Mouse (Mus musculus): ENCODE results near the gene Ksr2.
"Not testable (repeated sequence)": the region's sequence is repeated elsewhere in the genome, so short reads cannot be mapped to it uniquely, and the experiment has no call there.

The Ksr2 gene

DNA sequence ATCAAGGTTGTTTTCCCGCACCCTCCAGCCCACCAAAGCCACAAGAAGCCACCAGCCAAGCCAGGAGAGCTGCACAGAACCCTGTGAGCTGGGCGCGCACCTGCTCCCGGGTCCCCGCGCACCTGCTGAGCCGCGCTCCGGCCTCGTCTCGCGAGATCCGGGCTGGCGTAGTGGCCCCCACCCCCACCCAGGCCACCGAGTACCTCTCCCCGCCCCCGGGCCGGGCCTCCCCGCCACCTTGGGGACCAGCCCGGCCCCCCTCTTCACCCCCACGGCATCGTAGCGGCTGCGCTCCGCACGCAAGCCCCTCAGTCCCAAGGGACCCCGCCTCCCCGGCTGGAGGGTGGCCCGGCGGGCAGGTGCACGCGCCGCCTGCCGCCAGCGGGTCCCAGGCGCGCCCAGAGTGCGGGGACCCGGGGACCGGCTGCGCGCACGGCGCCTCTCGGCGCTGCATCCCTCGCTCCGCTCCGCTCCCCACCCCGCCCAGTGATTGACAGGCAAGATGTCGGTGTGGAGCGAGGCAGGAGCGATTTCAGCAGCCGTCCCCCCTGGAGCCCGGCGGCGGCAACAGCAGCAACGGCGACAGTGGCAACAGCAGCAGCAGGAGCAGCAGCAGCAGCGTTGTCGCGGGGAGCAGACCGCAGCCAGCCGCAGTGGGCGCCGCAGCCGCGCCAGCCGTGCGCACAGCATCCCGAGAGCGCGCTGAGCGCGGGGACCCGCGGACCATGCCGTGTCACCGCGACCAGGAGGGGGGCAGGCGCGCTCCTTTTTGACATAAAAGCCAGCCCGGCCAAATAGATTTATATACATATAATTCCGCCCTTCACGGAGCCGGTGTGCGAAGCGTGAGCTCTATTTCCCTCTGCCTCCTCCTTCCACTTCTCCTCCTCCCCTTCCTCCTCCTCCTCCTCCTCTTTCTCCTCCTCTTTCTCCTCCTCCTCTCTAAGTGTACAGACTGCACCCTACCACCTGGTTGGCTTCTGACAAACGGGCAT lies at the start of gene Ksr2:
Gene Ksr2 (plus strand): TSS at position 494 of the 995 bp plus-strand sequence.
- in situ Hi-C loops (cut with MboI, MseI): loop anchor here in 1 of 2 experiments (5.0 kb wide), 1 partner anchor 52 kb away; no protein-coding TSS in a partner anchor

- in situ Hi-C loops (cut with MboI, MseI): loop anchor here in 1 of 2 experiments (5.0 kb wide), 1 partner anchor 47 kb away; the partner anchor contains the start of gene Ksr2
These were observed 49.0 kb upstream of the Ksr2 start for GRCm38 (mm10) chr5:117364821-117365220.

GRCm38 (mm10) chr5:117365904-117366561 lies 47.8 kb upstream of the Ksr2 start:
- in situ Hi-C loops (cut with MboI, MseI): no loop called here

DNA sequence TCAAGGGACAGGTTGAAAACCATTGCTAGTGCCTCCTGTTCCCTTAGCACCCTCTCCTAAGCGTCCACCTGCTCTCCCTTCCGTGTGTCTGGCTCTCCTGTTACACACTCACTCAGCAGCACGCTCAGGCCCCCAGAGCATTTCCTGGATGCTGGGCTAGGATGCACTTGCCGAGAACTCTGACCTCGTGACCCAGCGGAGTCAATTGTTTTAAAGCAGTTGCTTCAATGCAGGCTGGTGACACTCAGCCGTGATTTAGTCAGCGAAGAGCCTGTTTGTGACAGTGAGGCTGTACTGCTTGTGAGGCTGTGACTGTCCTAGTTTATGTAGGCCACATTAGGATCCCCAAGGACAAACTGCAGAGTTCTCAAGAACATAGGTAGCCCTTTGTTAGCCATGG lies 46.6 kb upstream of the Ksr2 start:
- in situ Hi-C loops (cut with MboI, MseI): no loop called here

- in situ Hi-C loops (cut with MboI, MseI): no loop called here
These were observed 43.2 kb upstream of the Ksr2 start for GRCm38 (mm10) chr5:117370592-117370991.

GRCm38 (mm10) chr5:117373418-117373817 lies 40.4 kb upstream of the Ksr2 start:
- in situ Hi-C loops (cut with MboI, MseI): no loop called here

DNA sequence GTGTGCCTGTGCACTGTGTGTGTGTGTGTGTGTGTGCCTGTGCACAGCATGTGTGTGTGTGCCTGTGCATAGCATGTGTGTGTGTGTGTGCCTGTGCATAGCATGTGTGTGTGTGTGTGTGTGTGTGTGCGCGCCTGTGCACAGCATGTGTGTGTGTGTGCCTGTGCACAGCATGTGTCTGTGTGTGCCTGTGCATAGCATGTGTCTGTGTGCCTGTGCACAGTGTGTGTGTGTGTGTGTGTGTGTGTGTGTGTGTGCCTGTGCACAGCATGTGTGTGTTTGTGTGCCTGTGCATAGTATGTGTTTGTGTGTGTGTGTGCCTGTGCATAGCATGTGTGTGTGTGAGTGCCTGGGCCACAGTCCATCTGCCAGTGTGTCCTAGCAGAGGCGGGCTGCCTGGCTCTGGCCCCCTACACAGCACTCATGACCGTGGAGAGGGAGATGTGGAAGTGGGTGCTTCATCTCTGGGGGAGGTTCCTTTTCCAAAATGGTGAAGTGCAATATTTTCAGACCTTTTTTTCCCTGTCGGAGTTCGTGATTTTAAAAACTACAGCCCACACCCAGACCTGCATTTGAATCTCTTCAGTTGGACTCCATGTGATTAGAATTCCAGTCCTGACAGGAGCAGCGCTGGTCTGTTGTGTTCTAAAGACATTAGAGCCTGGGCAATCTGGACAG lies 39.3 kb upstream of the Ksr2 start:
- in situ Hi-C loops (cut with MboI, MseI): no loop called here

- in situ Hi-C loops (cut with MboI, MseI): no loop called here
These were observed 37.5 kb upstream of the Ksr2 start for GRCm38 (mm10) chr5:117376331-117376761.

DNA sequence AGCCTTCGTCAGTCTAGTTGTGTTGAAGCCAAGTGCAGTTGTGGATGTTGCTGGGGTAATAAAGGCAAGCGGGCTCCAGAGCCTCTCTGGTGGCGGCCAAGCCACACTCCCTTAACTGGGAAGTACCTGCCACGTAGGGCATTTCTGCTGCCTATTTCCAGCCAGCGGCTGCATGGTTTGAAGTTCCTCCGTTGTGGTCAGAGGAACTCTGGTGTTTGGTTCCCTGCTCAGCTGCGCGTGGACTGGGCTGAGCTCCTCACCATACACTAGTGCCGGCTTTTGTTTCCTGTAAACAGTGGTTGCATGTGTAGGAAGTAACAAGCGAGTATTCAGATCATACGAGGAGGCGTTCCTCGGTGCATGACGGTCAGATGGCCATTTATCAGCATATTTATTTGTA lies 36.1 kb upstream of the Ksr2 start:
- in situ Hi-C loops (cut with MboI, MseI): not testable (repeated sequence)

DNA sequence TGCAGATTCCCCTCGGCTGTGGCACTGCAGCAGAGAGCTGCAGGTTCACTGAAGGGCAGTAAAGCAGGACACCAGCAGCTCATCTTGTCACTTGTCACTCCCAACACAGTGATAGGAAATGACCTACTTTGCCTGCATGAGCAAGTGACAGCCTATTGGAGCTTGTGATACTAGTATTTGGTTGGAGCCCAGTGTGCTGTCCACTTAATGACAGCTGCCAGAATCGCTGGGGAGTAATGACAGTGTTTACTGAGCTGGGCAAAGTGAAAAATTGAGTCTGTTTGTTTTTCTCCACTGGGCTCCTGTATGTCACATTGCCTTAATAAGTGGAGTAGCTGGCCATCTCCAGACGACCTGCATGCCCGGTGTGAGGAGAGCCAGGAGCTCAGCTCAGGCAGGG lies 33.6 kb upstream of the Ksr2 start:
- in situ Hi-C loops (cut with MboI, MseI): no loop called here

DNA sequence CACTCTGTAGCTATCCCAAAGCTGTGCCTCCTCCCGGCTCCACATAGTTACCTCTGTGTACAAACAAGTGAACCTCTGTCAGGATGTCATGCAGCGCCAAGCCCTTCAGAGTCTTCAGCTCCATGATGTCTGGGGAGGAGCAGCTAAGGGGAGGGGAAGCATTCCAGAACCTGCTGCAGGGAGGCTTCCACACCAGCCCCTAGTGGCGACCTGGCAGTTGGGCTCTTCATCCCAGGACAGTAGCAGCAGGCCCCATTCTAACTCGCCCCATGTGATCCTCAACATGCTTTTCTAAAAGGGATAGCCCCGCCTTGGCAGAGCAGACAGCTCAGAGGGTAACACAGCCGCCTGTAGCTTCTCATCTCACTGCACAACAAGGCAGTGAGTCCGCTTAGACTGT lies 32.0 kb upstream of the Ksr2 start:
- in situ Hi-C loops (cut with MboI, MseI): no loop called here

DNA sequence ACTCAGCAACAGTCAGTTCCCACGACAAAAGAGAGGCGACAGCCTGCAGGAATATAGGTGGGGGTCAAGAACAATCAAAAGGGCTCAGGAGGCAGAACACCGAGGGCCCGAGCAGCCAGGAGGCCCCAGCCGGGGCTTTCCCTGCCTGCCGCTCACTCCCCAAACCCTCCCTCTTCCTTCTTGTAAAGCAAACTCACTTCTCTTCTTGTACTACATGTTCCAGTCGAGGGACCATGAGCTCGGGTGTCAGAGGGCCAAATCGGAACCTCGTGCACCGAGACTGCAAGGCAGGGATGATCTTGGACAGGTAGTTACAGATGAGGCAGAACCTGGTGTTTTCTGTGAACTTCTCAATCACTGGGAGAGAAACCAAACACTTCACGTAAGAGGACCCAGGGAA lies 30.6 kb upstream of the Ksr2 start:
- in situ Hi-C loops (cut with MboI, MseI): no loop called here

DNA sequence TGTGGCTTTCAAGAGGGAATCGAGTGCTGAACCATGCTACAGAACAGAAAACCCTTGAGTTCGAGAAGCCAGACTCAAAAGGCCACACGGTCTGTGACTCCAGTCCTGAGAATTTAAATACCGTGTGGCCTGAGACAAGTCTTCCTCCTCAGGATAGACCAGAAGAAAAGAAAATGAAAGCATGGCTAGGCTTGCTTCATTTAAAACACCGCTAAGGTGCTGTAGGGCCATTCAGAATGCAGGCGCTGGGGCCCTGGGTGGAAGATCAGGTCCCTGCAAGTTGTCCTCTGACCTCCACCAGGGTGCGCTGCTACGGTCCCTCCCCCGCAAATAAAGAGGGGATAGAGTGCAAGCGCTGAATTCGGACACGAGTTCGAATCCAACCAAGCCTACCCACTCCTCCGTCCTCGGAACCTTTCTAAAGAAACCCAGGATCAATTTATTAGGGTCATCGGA lies 25.5 kb upstream of the Ksr2 start:
- in situ Hi-C loops (cut with MboI, MseI): no loop called here

- in situ Hi-C loops (cut with MboI, MseI): no loop called here
These were observed 24.9 kb upstream of the Ksr2 start, which contains the start of gene Rfc5 for GRCm38 (mm10) chr5:117388877-117389276. Gene Rfc5 (minus strand): TSS chr5:117389047.

- in situ Hi-C loops (cut with MboI, MseI): loop anchor here in 1 of 2 experiments (10.0 kb wide), 1 partner anchor 266 kb away; the partner anchor contains the start of gene Taok3
These were observed 22.9 kb upstream of the Ksr2 start for GRCm38 (mm10) chr5:117390895-117391294.

- in situ Hi-C loops (cut with MboI, MseI): loop anchor here in 1 of 2 experiments (10.0 kb wide), 1 partner anchor 271 kb away; the partner anchor contains the start of gene Taok3
These were observed 18.0 kb upstream of the Ksr2 start for GRCm38 (mm10) chr5:117395834-117396233.

DNA sequence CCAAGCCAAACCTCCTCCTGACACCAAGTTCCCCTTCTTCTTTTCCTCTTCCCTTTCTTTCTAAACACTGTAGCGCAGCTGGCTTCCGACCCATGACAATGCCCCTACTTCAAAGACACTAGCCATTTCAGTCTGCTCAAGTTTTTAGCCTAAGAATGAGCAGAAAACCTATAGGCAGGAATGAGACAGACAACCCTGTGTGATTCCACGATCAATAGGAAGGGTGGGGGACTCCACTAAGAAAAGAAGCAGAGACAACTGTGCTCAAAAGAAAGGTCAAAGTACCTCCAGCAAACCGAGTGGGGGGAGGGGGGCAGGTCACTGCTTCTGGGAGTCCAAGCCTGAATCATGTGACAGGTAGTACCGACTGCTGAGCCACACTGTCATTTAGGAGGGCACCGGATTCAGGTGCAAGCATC lies 17.2 kb upstream of the Ksr2 start:
- in situ Hi-C loops (cut with MboI, MseI): loop anchor here in 1 of 2 experiments (10.0 kb wide), 1 partner anchor 272 kb away; the partner anchor contains the start of gene Taok3

DNA sequence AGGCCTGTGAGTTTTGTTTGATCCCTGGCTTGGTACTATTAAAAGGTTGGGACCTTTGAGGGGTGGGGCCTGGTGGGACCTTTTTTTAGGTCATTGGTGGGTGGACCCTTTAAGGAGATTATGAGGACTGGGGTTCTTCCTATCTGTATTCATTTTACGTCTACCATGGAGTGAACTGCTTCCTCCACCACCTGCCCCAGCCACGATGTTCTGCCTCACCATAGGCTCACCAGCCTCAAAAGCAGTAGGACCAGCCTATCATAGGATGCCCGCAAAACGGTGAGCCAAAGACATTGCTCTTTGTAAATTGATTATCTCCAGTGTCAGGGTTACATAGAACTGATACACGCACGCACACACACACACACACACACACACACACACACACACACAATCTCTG lies 16.4 kb upstream of the Ksr2 start:
- in situ Hi-C loops (cut with MboI, MseI): loop anchor here in 1 of 2 experiments (10.0 kb wide), 1 partner anchor 273 kb away; the partner anchor contains the start of gene Taok3

DNA sequence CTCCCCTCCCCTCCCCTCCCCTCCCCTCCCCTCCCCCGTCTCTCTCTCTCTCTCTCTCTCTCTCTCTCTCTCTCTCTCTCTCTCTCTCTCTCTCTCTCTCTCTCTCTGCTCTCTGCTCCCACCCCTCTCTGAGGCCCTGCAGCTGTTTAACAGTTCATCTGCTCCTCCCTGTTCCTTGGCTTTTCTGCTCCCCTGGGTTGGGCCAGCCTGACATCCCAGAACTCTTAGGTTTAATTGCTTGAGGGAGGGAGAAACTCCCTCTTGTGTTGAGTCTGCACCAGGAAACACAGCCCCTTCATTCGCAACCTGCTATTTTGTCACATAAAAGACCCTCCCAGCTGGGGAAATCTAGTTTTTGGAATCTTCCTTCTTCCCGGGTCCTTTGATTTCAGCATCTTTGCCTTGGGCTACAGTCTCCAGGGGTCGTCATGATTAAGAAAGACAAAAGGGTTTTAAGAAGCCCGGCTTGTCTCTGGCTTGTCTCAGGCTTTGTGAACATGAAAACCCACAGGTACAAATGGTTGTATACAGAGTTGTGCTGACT lies 15.7 kb upstream of the Ksr2 start:
- in situ Hi-C loops (cut with MboI, MseI): loop anchor here in 1 of 2 experiments (10.0 kb wide), 1 partner anchor 273 kb away; the partner anchor contains the start of gene Taok3

DNA sequence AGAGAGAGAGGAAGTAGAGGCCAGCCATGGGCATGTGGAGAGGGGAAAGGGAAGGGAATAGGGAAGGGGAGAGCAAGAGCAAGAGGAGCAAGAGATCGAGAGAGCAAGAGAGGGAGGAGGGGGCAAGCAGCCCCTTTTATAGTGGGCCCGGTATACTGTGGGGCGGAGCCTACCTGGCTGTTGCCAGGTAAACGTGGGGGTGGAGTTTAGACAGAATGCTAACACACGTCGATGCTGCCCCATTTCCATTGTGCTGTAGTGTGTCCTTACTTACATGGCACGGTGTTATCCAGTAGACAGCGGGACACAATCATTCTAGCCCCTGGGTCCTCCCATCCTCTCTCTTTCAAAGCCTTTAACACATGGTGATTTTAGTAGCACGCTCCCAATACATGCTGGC lies 14.5 kb upstream of the Ksr2 start:
- in situ Hi-C loops (cut with MboI, MseI): loop anchor here in 1 of 2 experiments (10.0 kb wide), 1 partner anchor 274 kb away; the partner anchor contains the start of gene Taok3

DNA sequence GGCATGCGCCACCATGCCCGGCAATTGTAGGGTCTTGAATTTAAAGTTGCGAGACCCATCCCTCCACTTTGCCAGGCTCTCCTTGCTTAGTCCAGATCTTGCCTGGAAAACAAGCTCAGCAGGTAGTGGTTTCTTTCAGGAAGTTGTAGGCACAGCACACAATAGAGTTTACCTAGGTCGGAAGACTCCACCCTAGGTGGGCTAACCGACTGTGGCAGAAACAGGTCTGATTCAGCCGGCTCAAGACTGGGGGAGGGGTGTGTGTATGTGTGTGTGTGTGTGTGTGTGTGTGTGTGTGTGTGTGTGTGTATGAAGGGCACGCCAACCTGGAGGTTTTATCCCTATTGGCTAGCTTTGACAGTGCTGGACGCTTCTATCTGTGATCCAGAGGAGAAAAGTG lies 10.2 kb upstream of the Ksr2 start:
- in situ Hi-C loops (cut with MboI, MseI): no loop called here

Measured in T-helper 17 cell (primary cell).